Mouse (Mus musculus): ENCODE measurements around the gene Nfyc.

DNA sequence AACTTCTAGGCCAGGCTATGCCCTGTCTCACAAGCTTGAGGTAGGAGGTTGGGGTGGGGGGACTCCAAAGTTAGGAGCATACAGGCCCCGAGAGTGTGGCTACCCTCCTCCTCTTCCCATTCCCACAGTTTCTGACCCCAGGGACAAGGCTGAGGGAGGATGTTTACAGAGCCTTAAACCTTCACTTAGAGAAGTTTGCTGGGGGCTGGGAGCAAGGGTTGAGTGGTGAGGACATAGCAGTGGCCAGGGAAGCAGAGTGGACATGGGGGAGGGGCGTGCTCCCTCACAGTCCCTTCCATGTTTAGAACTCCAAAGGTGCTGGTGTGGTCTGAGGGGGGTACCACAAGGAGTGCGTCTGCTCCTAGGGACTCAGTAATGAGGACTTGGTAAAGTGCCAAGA, 87.7 kb downstream of the Nfyc start:
- TF ChIP-seq CTCF (IDR thresholded peaks at IDR 0.05; ENCODE audit: low read depth) = no peak
- no peak for TF ChIP-seq EP300 (IDR thresholded peaks at IDR 0.05; ENCODE audit: low read depth)

All from liver, embryonic 14.5 days (tissue).